ENCODE assay signal across 8 mouse cellular contexts in genomic region chr12:117447223-117447622, GRCm38 (mm10).
A peak's percentile ranks its signal among the peaks of the same experiment; 100 is the strongest.
DNase-seq lines count a peak whose midpoint lies in the region; ATAC-seq and TF ChIP-seq lines count a peak whose summit lies in the region.

No protein-coding gene starts in this region.

- H3K27me3 ChIP-seq in midbrain, embryonic 10.5 days (ENCODE audit: low read depth, poor library complexity, severe bottlenecking): no peaks in the 10 kb centered on the region
- no peaks in the 10 kb centered on the region for H3K27me3 ChIP-seq in thymus, adult 2 months (ENCODE audit: control insufficient read depth, insufficient read depth, low read length)

- H3K9me3 ChIP-seq in midbrain, embryonic 10.5 days (replicated peaks): no peaks in the 10 kb centered on the region

- H3K4me1 ChIP-seq in midbrain, embryonic 10.5 days: peaks cover 18% of the 10 kb centered on the region
- H3K4me1 ChIP-seq in thymus, adult 2 months (replicated peaks; ENCODE audit: control insufficient read depth, insufficient read depth, low read length): peaks cover 10% of the 10 kb centered on the region

- 0 out of 2 replicates have a peak, but pooled peaks have one; percentile 32 for TF ChIP-seq POLR2A in thymus, adult 2 months (IDR thresholded peaks at IDR 0.05; ENCODE audit: control insufficient read depth, extremely low read depth, insufficient read depth, low read length, poor library complexity)

- no peaks in the 10 kb centered on the region for H3K36me3 ChIP-seq in midbrain, embryonic 10.5 days
- no peaks in the 10 kb centered on the region for H3K36me3 ChIP-seq in thymus, adult 2 months (ENCODE audit: control insufficient read depth, insufficient read depth, low read length)

- WGBS in midbrain, embryonic 10.5 days: 20% methylated on average over 10 of the region's 10 CpGs
- 3% methylated on average over 10 of the region's 10 CpGs for WGBS in thymus, adult 2 months

- intact Hi-C loops in heart, postnatal 10 days (cut with DNase I): loop anchor here (5.0 kb wide), 1 partner anchor 85 kb away; no protein-coding TSS in a partner anchor
- intact Hi-C loops in gastrocnemius, postnatal 36 days (cut with DNase I): no loop called here

- peak; percentile 39 for DNase-seq in B cell, adult 2 months
- peak; percentile 39 to 47 for DNase-seq in heart, postnatal 10 days
- peak; percentile 62 for DNase-seq in kidney, postnatal 14 days
- peak; percentile 47 for DNase-seq in midbrain, embryonic 10.5 days (ENCODE audit: low spot score)
- DNase-seq in thymus, adult 2 months: peak; percentile 71
- no peak for DNase-seq in left cerebral cortex, adult 11 months (ENCODE audit: low spot score)
- no peak for DNase-seq in gastrocnemius, postnatal 36 days

- H3K4me3 ChIP-seq in midbrain, embryonic 10.5 days: peak overlapping the region; percentile 39
- H3K4me3 ChIP-seq in thymus, adult 2 months (ENCODE audit: control insufficient read depth, insufficient read depth, low read length): peak overlapping the region; percentile 35

- peak overlapping the region; percentile 29 for H3K27ac ChIP-seq in midbrain, embryonic 10.5 days (replicated peaks)
- peak overlapping the region; percentile 49 for H3K27ac ChIP-seq in thymus, adult 2 months (ENCODE audit: control insufficient read depth, insufficient read depth, low read length)

- no peak for TF ChIP-seq CTCF in thymus, adult 2 months (IDR thresholded peaks at IDR 0.05; ENCODE audit: borderline replicate concordance, control insufficient read depth, extremely low read depth, insufficient read depth, low read length, poor library complexity)

- peak; percentile 92 for ATAC-seq in common myeloid progenitor, adult 5-6 weeks (replicated peaks; ENCODE audit: low read depth, poor library complexity, severe bottlenecking)

Comparison
In these comparisons a context has a peak if more than half of its experiments do, and no peak if none do; other contexts are left out.
1. DNase-seq: peak in B cell, adult 2 months (2 of 2), heart, postnatal 10 days (2 of 2), kidney, postnatal 14 days (single experiment), midbrain, embryonic 10.5 days (single experiment) and thymus, adult 2 months (single experiment); none in left cerebral cortex, adult 11 months (single experiment) and gastrocnemius, postnatal 36 days (0 of 2).